Mouse (Mus musculus) lung, embryonic 14.5 days (tissue): ENCODE results near the gene Crbn. TPM values are rescaled to one million over a fixed set of nuclear protein-coding genes. Genes with fewer than 3 reads are reported as not detected.

Source experiments
- ATAC-seq: fragments of 200-750 bp; cut with Nextera tagmentation; 2 replicates; pipeline ENCODE4 v1.8.0; 2017; ENCODE audit warnings: mild to moderate bottlenecking, moderate TSS enrichment, moderate library complexity; ENCODE audit not compliant: insufficient read depth
- DNase-seq: peaks from one replicate; pipeline ENCODE4 v3.0.0-alpha.2; 2015
- H3K27ac ChIP-seq: fragments of 300-500 bp; sonication (generic); 2 replicates; pipeline ENCODE4 v1.5.1; 2014; ENCODE audit warnings: low read depth, mild to moderate bottlenecking, moderate library complexity
- H3K27me3 ChIP-seq: fragments of 300-500 bp; sonication (generic); 2 replicates; pipeline ENCODE4 v1.6.1; 2014; ENCODE audit warnings: low read length, control low read depth; ENCODE audit not compliant: insufficient read depth
- H3K36me3 ChIP-seq: fragments of 300-500 bp; sonication (generic); 2 replicates; pipeline ENCODE4 v1.6.1; 2014; ENCODE audit warnings: control low read depth; ENCODE audit not compliant: insufficient read depth
- H3K4me1 ChIP-seq: fragments of 300-500 bp; sonication (generic); 2 replicates; pipeline ENCODE4 v1.6.1; 2014; ENCODE audit warnings: antibody characterized with exemption, control low read depth; ENCODE audit not compliant: insufficient read depth
- H3K4me2 ChIP-seq: fragments of 300-500 bp; sonication (generic); 2 replicates; pipeline ENCODE4 v1.6.1; 2014; ENCODE audit warnings: mild to moderate bottlenecking
- H3K4me3 ChIP-seq: fragments of 300-500 bp; sonication (generic); 2 replicates; pipeline ENCODE4 v1.5.1; 2014; ENCODE audit warnings: low read depth, low read length
- H3K9ac ChIP-seq: fragments of 300-500 bp; sonication (generic); 2 replicates; pipeline ENCODE4 v1.6.1; 2014
- H3K9me3 ChIP-seq: fragments of 300-500 bp; sonication (generic); 2 replicates; pipeline ENCODE4 v1.6.1; 2016; ENCODE audit warnings: low read depth, low read length, control low read depth
- CTCF ChIP-seq: IDR thresholded peaks from 2 replicates; pipeline ENCODE4 v1.5.1; 2016; ENCODE audit warnings: antibody characterized with exemption, low read depth
- WGBS: fragments of 180-500 bp; shearing (Covaris S2); extraction: QIAGEN DNeasy Blood & Tissue Kit; methylation state at CpG from one replicate; pipeline ENCODE4 v1.1.7; 2014; 5-methylcytosine and 5-hydroxymethylcytosine counted together
- polyA plus RNA-seq: library from polyadenylated mRNA; unstranded; fragments of >200 nt; fragmentation: Nextera tagmentation; extraction: Ambion mirVana; gene quantifications from 2 replicates; pipeline ENCODE4 v1.2.1, GENCODE M21; 2014

The Crbn gene
- polyA plus RNA-seq, 1 experiment from 2014 or later = 42.1 TPM

GRCm38 (mm10) chr6:106819246-106819645, 19.4 kb upstream of the Crbn start:
- no peak overlapping the region for H3K9ac ChIP-seq
- no peak for ATAC-seq
- no peaks in the 10 kb centered on the region for H3K4me1 ChIP-seq
- H3K36me3 ChIP-seq = no peaks in the 10 kb centered on the region
- no peak overlapping the region for H3K4me3 ChIP-seq
- H3K4me2 ChIP-seq = no peak overlapping the region
- H3K27ac ChIP-seq = no peak overlapping the region
- no peak for TF ChIP-seq CTCF
- H3K27me3 ChIP-seq = no peaks in the 10 kb centered on the region
- no peaks in the 10 kb centered on the region for H3K9me3 ChIP-seq
- no peak for DNase-seq

GRCm38 (mm10) chr6:106810686-106811085, 10.8 kb upstream of the Crbn start:
- no peak overlapping the region for H3K9ac ChIP-seq
- no peaks in the 10 kb centered on the region for H3K36me3 ChIP-seq
- TF ChIP-seq CTCF = no peak
- ATAC-seq = no peak
- no peak overlapping the region for H3K4me2 ChIP-seq
- no peaks in the 10 kb centered on the region for H3K27me3 ChIP-seq
- no peak overlapping the region for H3K27ac ChIP-seq
- H3K4me1 ChIP-seq = no peaks in the 10 kb centered on the region
- 86% methylated on average over 3 of the region's 3 CpGs for WGBS
- DNase-seq = no peak
- no peak overlapping the region for H3K4me3 ChIP-seq
- H3K9me3 ChIP-seq = no peaks in the 10 kb centered on the region

DNA sequence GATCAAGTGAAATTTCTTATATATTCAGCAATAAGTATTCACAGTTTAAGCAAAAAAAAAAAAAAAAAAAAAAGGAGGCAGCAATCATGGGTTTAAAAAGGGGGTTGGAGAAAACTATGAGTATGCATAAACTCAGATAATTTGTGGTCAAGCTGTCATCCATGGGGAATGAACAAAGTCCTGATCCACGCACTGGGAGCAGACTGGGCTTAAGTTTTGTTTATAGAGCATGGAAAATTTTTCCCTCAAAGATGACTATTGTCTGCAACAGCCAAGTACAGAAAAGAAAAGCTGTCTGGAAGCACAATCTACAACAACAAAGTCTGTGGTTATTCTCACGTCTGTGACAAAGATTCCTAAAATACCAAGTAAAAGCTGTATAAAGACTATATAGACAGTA, 9.3 kb upstream of the Crbn start:
- Histone ChIP-seq H3K4me2 (no peak overlapping the region), H3K27me3 (no peaks in the 10 kb centered on the region), H3K27ac (no peak overlapping the region), H3K36me3 (no peaks in the 10 kb centered on the region), H3K9ac (no peak overlapping the region), H3K9me3 (no peaks in the 10 kb centered on the region), H3K4me3 (no peak overlapping the region), H3K4me1 (no peaks in the 10 kb centered on the region)
- TF ChIP-seq CTCF = no peak
- 46% methylated on average over 2 of the region's 2 CpGs for WGBS
- ATAC-seq = no peak
- no peak for DNase-seq

- H3K4me3 ChIP-seq = no peak overlapping the region
- H3K36me3 ChIP-seq = no peaks in the 10 kb centered on the region
- H3K27me3 ChIP-seq = no peaks in the 10 kb centered on the region
- peak; percentile 50 for DNase-seq
- no peak for ATAC-seq
- no peak overlapping the region for H3K9ac ChIP-seq
- WGBS = 22% methylated on average over 2 of the region's 2 CpGs
- no peak overlapping the region for H3K4me2 ChIP-seq
- TF ChIP-seq CTCF = peak; percentile 52
- H3K9me3 ChIP-seq = no peaks in the 10 kb centered on the region
- H3K4me1 ChIP-seq = no peaks in the 10 kb centered on the region
- H3K27ac ChIP-seq = no peak overlapping the region
Observed at GRCm38 (mm10) chr6:106804904-106805303, 5.0 kb upstream of the Crbn start.

DNA sequence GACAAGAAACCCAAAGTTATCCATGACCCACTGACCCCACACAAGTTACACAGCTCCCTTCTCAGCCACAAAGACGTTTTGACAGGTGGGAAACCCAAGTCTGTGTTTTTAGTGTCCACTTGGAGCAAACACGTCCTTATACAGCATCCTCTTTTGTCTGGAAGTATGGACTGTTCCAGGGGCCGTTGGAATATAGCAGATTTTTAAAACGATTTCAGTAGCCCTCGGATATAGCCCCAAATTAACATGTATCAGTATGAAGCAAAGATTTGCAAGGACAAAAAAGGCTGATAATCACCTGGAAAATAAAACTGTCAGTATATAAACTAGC, 315 bp upstream of the Crbn start:
- no peaks in the 10 kb centered on the region for H3K9me3 ChIP-seq
- H3K27ac ChIP-seq = no peak overlapping the region
- H3K27me3 ChIP-seq = no peaks in the 10 kb centered on the region
- 55% methylated on average over 5 of the region's 5 CpGs for WGBS
- TF ChIP-seq CTCF = no peak
- no peak overlapping the region for H3K9ac ChIP-seq
- H3K36me3 ChIP-seq = no peaks in the 10 kb centered on the region
- peak overlapping the region; percentile 80 for H3K4me3 ChIP-seq
- peaks cover 6% of the 10 kb centered on the region; the same call in 1 of the 2 replicates for H3K4me1 ChIP-seq
- peak overlapping the region; percentile 15; the same call in 1 of the 2 replicates for H3K4me2 ChIP-seq
- DNase-seq (no peak), ATAC-seq (no peak; the same call in 1 of the 2 replicates)

DNA sequence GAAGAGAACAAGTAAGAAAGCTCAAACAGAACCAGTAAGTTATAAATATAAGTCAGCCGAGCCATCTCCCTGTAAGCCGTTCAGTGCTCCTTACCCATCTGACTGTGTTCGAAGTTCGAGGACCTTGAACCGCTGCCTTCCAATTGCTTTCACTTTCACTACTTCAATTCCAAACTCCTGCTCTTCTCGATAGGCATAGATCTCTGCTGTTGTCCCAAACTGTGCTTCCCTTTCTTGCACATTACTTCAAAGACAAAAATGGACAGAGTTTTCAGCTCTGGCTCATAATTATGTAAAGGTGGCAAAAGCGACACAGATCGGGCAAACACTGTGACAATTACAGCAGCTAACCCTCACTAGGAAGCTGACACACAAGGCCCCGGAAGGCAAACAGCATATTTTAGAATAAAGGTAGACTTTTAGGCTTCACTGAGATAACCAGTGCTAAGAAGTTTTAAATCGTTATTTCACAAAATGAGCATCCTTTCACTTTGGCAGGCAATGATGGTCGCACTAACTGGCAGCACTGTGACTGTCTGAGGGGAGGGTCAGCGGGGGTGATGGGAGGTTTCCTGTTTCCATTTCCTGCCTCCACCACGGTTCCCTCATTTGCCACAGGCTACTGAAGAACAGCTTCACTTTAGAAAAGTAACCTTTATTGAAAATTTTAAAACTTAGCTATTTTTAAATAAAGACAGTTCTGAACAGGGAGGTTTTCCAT, 5.6 kb downstream of the Crbn start:
- no peaks in the 10 kb centered on the region for H3K9me3 ChIP-seq
- peaks cover 42% of the 10 kb centered on the region for H3K36me3 ChIP-seq
- no peak for DNase-seq
- H3K4me1 ChIP-seq = peaks cover 6% of the 10 kb centered on the region; the same call in 1 of the 2 replicates
- no peak overlapping the region for H3K4me3 ChIP-seq
- no peaks in the 10 kb centered on the region for H3K27me3 ChIP-seq
- no peak overlapping the region for H3K27ac ChIP-seq
- no peak overlapping the region for H3K9ac ChIP-seq
- no peak overlapping the region for H3K4me2 ChIP-seq
- ATAC-seq = no peak
- no peak for TF ChIP-seq CTCF
- WGBS = 84% methylated on average over 13 of the region's 13 CpGs

DNA sequence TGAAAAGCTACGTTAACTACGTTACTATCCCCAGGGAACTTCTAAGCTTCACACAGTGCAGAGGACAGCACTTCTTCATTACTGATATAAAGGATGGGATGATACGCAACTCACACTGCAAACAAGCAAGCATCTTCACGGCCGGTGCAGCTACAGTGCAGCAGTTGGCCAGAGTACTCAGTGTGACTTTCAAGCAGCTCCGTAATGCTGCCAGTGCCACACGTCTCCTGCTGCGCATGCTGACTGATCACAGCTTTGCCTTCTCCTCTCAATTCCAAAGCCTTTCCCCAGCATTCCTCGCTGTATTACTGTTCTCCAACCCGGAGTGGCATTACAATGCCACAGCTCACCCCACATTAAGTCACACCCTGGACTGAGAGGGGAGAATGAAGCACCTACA, 6.3 kb downstream of the Crbn start:
- Histone ChIP-seq H3K36me3 (peaks cover 46% of the 10 kb centered on the region), H3K4me1 (no peaks in the 10 kb centered on the region), H3K9me3 (no peaks in the 10 kb centered on the region), H3K4me2 (no peak overlapping the region), H3K9ac (no peak overlapping the region), H3K27me3 (no peaks in the 10 kb centered on the region), H3K27ac (no peak overlapping the region), H3K4me3 (no peak overlapping the region)
- ATAC-seq = no peak
- DNase-seq = no peak
- no peak for TF ChIP-seq CTCF
- WGBS = 91% methylated on average over 10 of the region's 10 CpGs
